Mouse (Mus musculus): ENCODE data around the gene Gm29797. TPM values are rescaled to one million over a fixed set of nuclear protein-coding genes. Genes with fewer than 3 reads are reported as not detected.

Gm29797 gene
- polyA plus RNA-seq, 1 experiment from 2014 or later, result not detected

Other genes with a start within 250 kb of the Gm29797 start
- 9.5 and 10.7 TPM in 2 replicates for gene Zbtb46, start 197.6 kb upstream of the Gm29797 start, polyA plus RNA-seq (2015; fragmentation: Nextera tagmentation; extraction: Ambion mirVana)
- gene Abhd16b, start 163.8 kb upstream of the Gm29797 start, polyA plus RNA-seq (2015; fragmentation: Nextera tagmentation; extraction: Ambion mirVana), result not detected in 2 replicates
- 133 and 141 TPM in 2 replicates for gene Tpd52l2, start 159.9 kb upstream of the Gm29797 start, polyA plus RNA-seq (2015; fragmentation: Nextera tagmentation; extraction: Ambion mirVana)
- gene Dnajc5, start 136.5 kb upstream of the Gm29797 start, polyA plus RNA-seq (2015; fragmentation: Nextera tagmentation; extraction: Ambion mirVana), result 199 and 209 TPM in 2 replicates
- 61.0 and 63.8 TPM in 2 replicates for gene Uckl1, start 72.1 kb upstream of the Gm29797 start, polyA plus RNA-seq (2015; fragmentation: Nextera tagmentation; extraction: Ambion mirVana)
- 72.1 and 75.4 TPM in 2 replicates for gene Prpf6, start 65.2 kb upstream of the Gm29797 start, polyA plus RNA-seq (2015; fragmentation: Nextera tagmentation; extraction: Ambion mirVana)
- 76.5 and 83.7 TPM in 2 replicates for gene Zfp512b, start 64.2 kb upstream of the Gm29797 start, polyA plus RNA-seq (2015; fragmentation: Nextera tagmentation; extraction: Ambion mirVana)
- gene Samd10, start 57.8 kb upstream of the Gm29797 start, polyA plus RNA-seq (2015; fragmentation: Nextera tagmentation; extraction: Ambion mirVana), result 110 and 112 TPM in 2 replicates
- 12.9 and 14.7 TPM in 2 replicates for gene Sox18, start 14.6 kb downstream of the Gm29797 start, polyA plus RNA-seq (2015; fragmentation: Nextera tagmentation; extraction: Ambion mirVana)
- gene Tcea2, start 23.3 kb downstream of the Gm29797 start, polyA plus RNA-seq (2015; fragmentation: Nextera tagmentation; extraction: Ambion mirVana), result 44.8 and 51.4 TPM in 2 replicates
- gene Rgs19, start 36.9 kb downstream of the Gm29797 start, polyA plus RNA-seq (2015; fragmentation: Nextera tagmentation; extraction: Ambion mirVana), result 49.1 and 49.7 TPM in 2 replicates
- gene Lkaaear1, start 41.4 kb downstream of the Gm29797 start, polyA plus RNA-seq (2015; fragmentation: Nextera tagmentation; extraction: Ambion mirVana), result not detected in 2 replicates
- 47.6 and 54.1 TPM in 2 replicates for gene Oprl1, start 58.0 kb downstream of the Gm29797 start, polyA plus RNA-seq (2015; fragmentation: Nextera tagmentation; extraction: Ambion mirVana)
- 26.7 and 30.7 TPM in 2 replicates for gene Myt1, start 106.3 kb downstream of the Gm29797 start, polyA plus RNA-seq (2015; fragmentation: Nextera tagmentation; extraction: Ambion mirVana)
- gene Pcmtd2, start 180.8 kb downstream of the Gm29797 start, polyA plus RNA-seq (2015; fragmentation: Nextera tagmentation; extraction: Ambion mirVana), result 45.8 and 48.3 TPM in 2 replicates
- gene Polr3k, start 207.3 kb downstream of the Gm29797 start, polyA plus RNA-seq (2015; fragmentation: Nextera tagmentation; extraction: Ambion mirVana), result 104 and 106 TPM in 2 replicates